Mouse (Mus musculus): ENCODE results near the gene Fam19a3.
A peak's percentile ranks its signal among the peaks of the same experiment; 100 is the strongest.

Gene Fam19a3

DNA sequence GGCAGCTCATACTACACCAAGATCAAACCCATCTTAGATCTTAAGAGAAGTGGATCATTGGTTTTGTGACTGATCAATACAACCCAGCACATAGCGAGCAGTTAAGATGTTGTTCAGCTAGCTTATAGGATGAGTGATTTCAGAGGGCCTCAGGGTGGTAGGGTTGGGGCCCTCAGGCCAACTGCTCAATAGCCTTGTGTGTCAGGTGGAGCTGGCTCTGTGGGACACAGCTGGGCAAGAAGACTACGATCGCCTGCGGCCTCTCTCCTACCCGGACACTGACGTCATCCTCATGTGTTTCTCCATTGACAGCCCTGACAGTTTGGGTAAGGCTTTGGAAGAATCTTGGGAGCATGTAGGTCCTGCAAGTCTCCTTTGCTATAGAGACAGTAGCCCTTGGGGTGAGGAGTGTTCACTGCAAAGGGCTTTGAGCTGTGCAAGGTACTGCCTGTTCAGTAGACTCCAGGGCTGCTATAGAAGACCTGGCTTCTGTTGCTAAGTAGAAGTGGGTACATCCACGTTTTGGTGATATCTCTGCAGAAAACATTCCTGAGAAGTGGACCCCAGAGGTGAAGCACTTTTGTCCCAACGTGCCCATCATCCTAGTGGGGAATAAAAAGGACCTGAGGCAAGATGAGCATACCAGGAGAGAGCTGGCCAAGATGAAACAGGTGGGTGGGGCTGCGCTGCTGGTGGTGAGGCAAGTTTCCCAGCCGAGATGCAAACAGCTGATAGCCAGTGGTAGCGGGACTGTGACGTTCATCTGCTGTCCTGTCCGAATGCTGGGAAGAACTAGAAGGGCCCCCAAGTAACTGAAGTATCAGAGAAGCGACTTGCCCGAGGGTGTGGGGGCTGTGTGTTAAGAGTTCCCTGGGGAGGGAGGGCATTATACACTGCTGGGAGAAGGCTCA lies 11.0 kb upstream of the Fam19a3 start:
- ATAC-seq (ENCODE audit: insufficient number of reproducible peaks, low FRiP score, low TSS enrichment), result no peak

GRCm38 (mm10) chr3:104791671-104792070 lies 10.0 kb upstream of the Fam19a3 start:
- ATAC-seq (ENCODE audit: insufficient number of reproducible peaks, low FRiP score, low TSS enrichment), result no peak

DNA sequence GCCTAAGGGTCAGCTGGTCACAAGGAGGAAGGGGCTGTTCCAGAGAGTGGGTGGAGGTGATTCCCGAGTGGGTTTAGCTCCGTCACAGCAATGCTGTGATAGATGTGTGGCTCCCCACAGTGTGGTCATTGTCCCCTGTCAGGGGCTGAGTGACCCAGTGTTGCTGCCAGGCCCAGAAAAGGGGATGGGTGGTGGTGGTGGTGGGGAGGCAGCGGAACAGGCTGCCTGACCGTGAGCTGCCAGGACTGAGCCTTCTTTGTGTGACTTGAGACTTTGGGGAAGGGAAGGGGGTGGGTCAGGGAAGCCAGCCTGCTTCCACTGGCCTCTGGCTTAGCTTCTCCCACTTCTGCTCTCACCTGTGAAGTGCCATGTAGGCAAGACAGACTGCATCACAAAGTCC lies 9.4 kb upstream of the Fam19a3 start:
- ATAC-seq (ENCODE audit: insufficient number of reproducible peaks, low FRiP score, low TSS enrichment), result no peak

DNA sequence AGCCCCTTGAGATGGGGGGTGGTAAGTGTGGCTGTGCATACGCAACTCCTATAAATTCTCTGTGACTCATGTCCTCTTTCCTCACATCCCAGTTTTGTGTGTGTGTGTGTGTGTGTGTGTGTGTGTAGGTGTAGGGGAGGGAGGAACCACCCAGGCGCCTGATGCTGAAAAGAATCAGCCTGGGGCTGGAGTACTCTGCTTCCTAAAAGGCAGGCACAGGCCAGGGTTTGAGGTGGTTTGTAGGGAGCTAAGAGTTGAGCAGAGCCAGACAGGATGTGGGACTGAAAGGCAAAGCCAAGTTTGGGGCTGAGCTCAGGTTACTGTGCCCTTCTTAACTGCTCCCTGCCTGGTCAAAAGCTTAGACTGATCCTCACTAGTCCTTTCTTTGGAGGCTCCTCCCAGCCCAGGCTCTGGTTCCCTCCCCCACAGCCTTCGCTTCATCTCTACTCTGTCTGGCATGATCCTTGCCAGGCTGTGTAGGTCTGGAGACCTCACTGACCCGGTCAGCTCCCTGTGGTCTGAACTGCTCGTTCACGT lies 8.8 kb upstream of the Fam19a3 start:
- no peak for ATAC-seq (ENCODE audit: insufficient number of reproducible peaks, low FRiP score, low TSS enrichment)

GRCm38 (mm10) chr3:104789822-104790221 lies 8.2 kb upstream of the Fam19a3 start:
- ATAC-seq (ENCODE audit: insufficient number of reproducible peaks, low FRiP score, low TSS enrichment), result no peak

- no peak for ATAC-seq (ENCODE audit: insufficient number of reproducible peaks, low FRiP score, low TSS enrichment)
Observed at GRCm38 (mm10) chr3:104789312-104789605, 7.6 kb upstream of the Fam19a3 start.

DNA sequence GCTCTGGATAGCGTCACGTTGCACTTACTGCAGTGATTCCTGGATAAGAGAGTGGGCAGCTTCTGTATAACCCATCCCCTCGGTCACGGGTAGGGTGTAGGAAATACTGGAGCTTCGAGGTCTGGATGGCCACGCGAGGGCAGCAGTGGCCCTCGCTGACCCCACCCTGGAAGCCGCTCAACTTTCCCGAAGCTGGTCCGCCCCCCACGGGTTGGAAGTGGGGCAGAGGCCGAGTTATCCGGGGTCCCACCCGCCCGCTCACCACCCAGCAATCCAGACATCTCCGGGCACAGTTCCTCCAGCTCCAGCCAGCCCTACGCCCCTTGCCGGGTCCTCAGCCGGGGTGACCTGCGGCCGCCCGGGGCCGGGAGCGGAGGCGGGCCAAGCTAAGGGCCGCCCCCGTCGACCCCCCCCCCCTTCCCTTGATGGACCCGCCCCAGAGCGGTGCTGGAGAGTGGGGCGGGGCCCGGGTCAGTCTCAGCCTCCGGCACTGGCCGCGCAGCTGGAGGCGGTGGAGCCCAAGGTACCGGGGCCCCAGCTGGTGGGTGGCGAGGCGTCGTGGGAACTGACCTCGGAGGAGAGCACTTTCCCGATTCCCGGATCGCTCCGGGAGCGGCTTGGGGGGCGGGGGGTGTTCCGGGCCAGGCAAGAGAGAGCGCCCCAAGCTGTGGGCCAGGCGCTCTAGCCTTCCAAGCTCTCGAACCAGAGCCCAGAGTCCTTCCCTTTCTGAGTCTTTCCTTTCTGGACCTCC lies 7.1 kb upstream of the Fam19a3 start:
- ATAC-seq (ENCODE audit: insufficient number of reproducible peaks, low FRiP score, low TSS enrichment), result peak; percentile 23; the same call in 1 of the 2 replicates

DNA sequence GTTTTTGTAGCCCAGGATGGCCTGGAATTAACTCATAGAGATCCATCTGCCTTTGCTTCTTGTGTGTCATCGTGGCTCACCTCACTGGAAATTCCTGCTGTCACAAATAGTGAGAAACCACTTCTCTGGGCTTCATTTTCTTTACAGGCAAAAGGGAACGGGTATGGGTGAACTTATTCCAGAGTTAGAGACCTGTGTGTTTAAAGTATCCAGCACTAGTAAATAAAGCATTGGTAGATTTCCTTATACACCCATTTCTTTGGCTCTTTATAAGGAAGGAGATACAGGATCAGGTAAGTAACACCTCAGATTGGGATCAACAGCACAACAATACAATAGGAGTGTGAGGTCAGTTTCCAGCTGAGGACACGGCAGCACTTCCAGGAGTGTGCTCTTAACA lies 6.4 kb upstream of the Fam19a3 start, which contains the start of gene Rhoc:
TSS of gene Rhoc (plus strand) at position 301 of the 400 bp plus-strand sequence.
- no peak for ATAC-seq (ENCODE audit: insufficient number of reproducible peaks, low FRiP score, low TSS enrichment)

DNA sequence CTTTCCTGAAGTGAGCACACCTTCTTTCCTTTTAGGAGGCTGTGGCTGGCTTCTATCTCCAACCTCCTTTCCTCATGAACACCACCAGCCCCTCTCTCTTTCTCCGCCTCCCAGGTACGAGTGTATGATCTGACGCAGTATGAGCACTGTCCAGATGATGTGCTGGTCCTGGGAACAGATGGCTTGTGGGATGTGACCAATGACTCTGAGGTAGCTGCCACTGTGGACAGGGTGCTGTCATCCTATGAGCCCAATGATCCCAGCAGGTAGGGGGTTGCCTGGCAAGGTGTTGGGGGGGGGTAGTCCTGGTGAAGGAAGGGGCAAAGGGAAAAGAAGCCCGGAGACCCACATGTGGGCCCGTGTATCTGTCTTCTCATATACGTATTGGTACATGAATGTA lies 3.6 kb upstream of the Fam19a3 start:
- ATAC-seq (ENCODE audit: insufficient number of reproducible peaks, low FRiP score, low TSS enrichment), result no peak

DNA sequence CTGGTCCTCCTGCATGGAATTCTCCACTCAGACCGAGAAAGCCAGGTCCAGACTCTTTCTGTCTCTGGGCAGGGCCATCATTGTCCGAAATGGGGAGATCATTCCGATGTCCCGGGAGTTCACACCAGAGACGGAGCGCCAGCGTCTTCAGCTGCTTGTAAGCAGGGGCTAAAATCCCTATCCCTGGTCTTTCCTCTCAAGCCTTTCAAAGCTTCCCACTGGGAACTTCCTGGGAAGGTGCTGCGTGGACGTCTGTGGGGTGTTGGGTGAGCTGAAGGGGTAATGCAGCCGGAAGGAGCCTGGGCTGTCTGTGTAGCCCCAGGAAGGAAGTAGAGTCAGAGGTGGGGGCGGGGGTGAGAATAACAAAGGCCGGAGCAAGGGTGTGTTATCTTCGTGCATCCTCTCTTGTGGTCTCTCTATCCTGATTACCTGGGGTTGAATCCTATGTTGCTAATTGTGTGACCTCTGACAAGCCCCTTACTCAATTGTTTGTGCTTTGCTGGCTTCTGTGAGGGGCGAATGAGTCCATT lies 2.4 kb upstream of the Fam19a3 start:
- no peak for ATAC-seq (ENCODE audit: insufficient number of reproducible peaks, low FRiP score, low TSS enrichment)

- no peak for ATAC-seq (ENCODE audit: insufficient number of reproducible peaks, low FRiP score, low TSS enrichment)
Observed at GRCm38 (mm10) chr3:104782061-104782681, 531 bp upstream of the Fam19a3 start.

DNA sequence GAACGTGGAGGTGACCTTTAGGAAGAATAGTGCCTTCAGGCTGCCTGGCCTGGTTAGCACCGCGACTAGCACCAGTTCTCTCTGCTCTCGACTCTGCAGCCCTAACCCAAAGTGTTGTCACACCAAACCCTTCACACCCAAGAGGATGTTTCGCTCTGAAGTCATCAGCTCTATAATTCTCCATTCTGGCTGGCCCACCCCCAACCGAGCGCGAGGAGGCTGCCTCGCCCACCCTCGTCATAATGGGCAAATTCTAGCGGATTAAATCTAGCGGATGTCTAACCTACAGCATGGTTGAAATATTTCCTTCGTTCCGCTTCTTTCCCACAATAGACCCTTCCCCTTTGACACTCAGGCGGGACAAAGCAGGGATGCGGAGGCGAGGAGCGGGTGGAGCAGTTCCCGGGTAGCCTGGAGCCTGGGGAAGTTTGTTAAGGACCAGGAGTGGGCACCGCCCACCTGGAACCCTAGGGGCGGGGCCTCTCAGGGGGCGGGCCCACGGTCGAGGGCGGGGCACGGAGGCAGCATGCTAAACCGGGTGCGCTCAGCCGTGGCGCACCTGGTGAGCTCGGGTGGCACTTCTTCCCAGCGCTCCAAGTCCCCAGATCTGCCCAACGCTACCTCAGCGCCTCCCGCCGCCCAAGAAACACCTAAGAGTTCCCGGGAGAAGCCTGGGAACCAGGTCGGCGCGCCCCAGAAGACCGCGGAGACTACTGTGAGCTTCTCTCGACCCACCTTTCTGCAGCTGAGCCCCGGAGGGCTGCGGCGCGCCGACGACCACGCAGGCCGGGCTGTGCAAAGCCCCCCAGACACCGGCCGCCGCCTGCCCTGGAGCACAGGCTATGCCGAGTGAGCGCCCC lies 849 bp downstream of the Fam19a3 start, which contains the start of gene Ppm1j:
TSS of gene Ppm1j (plus strand) at position 496 of the 860 bp plus-strand sequence.
- no peak for ATAC-seq (ENCODE audit: insufficient number of reproducible peaks, low FRiP score, low TSS enrichment)

DNA sequence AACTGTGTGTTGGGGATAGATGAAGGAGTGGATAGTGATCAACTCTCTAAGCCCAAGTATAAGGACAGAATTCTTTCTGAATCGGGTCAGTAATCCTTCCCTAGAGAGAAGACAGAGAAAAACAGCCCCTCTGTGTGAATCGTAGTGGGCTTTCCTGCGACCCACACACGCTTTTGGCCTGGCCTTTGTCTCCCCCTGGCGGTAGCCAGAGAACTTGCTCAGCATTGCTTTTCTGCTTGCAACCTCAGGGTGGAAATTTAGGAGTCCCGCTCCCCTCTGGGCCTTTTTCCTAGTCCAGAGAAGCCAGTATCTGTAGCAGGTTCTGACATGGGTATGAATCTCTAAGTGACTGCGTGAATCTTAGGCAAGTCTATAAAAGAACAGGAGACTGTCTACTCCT lies 1.7 kb downstream of the Fam19a3 start:
- no peak for ATAC-seq (ENCODE audit: insufficient number of reproducible peaks, low FRiP score, low TSS enrichment)

- no peak for ATAC-seq (ENCODE audit: insufficient number of reproducible peaks, low FRiP score, low TSS enrichment)
Observed at GRCm38 (mm10) chr3:104777342-104777741, 4.3 kb downstream of the Fam19a3 start.

DNA sequence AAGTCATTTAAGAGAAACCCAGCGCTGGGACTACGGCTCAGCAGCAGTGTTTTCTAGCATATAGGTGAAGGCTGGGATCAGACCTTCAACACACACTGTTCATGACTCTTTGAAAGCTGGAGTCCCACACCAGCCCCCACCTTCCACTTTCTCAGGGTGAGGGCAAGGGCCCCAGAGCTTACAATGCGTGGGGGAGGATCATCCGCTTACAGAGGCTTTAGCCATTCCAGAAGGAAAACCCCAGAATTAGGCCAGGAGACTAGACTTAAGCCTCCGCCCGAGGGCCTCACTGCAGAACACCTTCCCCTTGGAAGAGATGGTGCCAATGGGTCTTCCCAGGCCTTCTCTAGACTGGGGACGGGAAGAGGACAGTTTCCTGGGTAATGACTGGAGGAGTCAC lies 8.3 kb downstream of the Fam19a3 start:
- ATAC-seq (ENCODE audit: insufficient number of reproducible peaks, low FRiP score, low TSS enrichment), result no peak

DNA sequence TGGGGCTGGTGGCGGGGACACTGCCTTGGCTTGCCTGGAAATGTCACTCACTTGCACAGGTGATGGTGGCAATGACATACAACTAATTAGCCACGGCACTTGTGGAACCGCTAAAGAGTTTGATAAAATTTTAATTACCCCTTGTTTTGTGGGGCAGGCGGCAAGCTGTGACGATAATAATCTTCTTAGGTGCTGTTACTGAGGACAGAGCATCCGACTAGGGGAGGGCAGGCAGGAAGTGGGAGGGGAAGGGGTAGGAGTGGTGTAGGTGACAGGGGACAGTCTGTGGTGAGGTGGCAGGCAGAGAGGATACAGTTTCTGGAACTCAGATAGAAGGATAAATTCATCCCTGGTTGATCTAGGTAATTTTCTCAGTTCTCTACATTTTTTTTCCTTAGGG lies 10.2 kb downstream of the Fam19a3 start:
- ATAC-seq (ENCODE audit: insufficient number of reproducible peaks, low FRiP score, low TSS enrichment), result no peak

- no peak for ATAC-seq (ENCODE audit: insufficient number of reproducible peaks, low FRiP score, low TSS enrichment)
Observed at GRCm38 (mm10) chr3:104770918-104771317, 10.7 kb downstream of the Fam19a3 start.

DNA sequence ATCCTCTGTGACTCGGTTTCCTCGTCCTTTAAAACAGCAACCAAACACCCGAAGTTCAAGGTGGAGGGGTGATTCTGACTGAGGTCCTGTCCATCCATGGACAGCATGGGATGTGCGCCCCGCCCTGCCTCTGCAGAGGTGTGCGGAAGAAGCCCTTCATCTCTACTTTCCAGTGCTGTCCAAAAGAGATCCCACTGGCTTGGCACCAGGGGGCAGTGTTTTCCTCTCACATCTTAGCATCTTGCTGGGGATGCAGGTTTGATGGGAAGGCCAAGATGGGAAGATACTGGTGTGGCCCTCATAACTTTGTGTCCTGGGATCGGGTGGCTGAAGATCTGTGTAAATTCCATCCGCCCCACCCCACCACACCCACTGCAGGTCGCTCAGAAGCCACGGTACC lies 11.6 kb downstream of the Fam19a3 start:
- no peak for ATAC-seq (ENCODE audit: insufficient number of reproducible peaks, low FRiP score, low TSS enrichment)

DNA sequence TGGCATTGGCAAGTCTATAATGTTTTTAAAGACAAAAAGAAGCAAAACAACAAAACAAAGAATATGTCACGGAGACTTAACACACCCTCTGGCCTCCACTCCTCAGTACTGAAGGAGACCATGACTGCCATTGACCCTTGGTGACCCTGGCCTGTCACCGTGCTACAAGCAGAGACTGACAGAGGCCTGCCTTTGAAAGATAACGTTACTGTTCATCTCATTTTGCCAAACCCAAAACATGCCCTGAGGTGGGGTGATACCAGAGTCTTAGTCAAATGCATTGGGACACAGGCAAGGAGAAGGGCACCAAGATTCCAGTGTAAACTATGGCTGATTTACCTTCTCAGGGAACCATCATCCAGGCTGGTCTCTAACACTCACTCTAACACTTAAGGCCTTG lies 12.5 kb downstream of the Fam19a3 start:
- no peak for ATAC-seq (ENCODE audit: insufficient number of reproducible peaks, low FRiP score, low TSS enrichment)

DNA sequence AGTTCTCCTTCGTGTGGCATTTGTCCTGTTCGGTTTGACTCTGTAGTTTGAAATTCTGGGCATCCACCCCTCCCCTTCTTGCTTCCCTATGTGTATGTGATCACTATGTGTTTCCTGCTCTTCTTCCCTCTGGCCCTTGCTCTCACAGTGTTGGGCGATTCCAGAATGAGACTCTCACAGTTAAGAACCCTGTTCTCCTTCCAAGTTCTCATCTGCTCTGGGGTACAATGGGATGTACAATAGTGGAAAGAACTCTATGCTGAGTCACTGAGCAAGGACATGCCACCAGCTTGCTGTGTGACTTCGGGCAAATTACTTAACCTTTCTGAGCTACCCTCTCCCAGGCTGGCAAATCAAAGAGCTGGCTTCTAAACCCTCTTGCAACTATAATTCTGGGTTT lies 13.9 kb downstream of the Fam19a3 start:
- no peak for ATAC-seq (ENCODE audit: insufficient number of reproducible peaks, low FRiP score, low TSS enrichment)

Data from cerebellum, adult (tissue).